Mouse (Mus musculus): ENCODE results near the gene Phf19. TPM values are rescaled to one million over a fixed set of nuclear protein-coding genes. Genes with fewer than 3 reads are reported as not detected.
A peak's percentile ranks its signal among the peaks of the same experiment; 100 is the strongest.

Gene Phf19
- 1 to 10 TPM; 2.2 to 2.4 TPM for total RNA-seq (2021)
- long read RNA-seq, experiment 1, partial matches to known transcripts, result 1 of 2 reads
- long read RNA-seq, experiment 1, other reads (novel, unspliced or antisense), result 1 of 2 reads
- long read RNA-seq, experiment 2, result 0 reads

DNA sequence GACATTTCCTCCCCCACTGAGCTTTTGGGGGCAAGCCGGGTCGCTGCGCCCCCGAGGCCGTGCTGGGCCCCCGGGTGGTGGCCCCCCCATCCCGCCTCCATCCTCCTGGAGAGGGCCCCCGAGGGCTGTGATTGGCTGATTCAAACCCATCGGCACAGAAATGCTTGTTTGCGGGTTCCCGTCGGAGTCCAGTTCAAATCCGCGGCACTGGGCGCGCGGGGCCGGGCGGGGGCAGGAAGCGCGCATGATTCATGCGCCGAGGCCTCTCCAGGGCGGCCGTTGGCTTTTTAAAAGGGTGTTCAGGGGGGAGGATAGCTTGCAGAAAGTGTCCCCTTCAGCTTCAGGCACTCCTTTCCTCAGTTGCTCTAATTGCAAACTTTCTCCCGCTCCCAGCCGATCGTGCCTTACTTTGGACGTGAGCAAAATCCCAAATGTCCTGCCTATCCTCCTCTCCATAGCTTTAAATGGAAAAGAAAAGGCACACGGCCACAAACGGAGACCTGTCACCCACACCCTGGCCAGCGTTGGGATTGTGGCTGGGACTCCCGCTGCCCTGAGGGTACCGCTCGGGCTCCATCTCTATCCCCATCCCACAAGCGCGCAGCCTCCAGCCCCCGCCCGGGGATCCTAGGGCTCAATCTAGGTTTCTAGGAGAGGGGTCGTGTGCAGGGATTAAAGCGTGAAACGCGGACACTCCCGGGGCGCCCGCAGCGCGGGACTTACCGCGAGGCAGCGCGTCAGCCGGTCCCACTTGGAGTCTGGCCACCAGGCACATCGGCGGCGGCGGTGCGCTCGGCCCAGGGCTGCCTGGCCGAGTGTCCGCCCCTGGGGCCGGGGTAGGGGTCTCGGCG, at the start of gene Phf19:
Gene Phf19 (minus strand): TSS at position 809 of the 851 bp plus-strand sequence.
- DNase-seq, result peak; percentile 69 to 79

DNA sequence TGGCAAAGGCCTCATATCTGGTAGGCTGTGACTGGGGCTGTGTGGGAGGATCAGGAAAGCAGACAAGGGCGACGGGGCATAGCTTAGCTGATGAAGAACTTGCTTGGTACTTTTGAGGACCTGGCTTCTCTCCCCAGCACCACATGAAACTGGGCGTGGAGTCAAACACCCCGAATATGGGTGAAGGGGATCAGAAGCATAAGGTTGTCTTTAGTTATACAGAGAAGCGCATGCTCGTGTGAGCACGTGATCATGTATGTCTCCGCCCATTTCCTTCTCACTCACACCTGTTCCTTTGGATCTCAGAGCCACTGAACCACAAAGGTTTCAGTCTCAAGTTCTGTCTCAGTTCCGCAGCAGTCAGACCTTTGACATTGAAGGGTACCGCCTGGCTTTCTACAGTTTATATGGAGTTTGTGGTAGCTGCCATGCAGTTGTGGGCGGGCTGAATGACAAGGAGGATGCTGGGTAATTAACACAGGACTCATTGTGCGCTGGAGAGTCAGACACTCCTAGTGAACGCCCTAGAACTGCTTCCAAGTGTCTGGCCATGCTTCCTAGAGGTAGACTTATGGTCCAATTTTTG, 49.6 kb upstream of the Phf19 start:
- no peak for DNase-seq

DNA sequence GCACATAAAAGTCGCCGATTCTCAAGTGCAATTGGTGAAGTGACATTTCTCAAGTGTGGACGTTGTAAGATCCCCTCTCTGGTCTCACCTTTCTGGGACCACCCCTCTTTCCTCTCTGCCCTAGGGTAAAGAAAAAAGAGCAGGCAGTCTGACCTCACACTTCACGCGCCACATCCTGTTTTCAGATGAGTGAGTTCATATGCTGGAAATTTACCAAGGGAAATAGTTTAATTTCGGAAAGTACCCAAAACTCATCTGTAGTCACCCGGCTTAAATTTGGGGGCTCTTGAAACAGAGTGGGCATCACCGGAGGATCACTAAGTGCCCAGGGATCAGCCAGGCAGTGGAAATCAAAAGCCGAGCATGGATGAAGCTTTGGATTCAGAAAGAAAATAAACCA, 49.1 kb upstream of the Phf19 start:
- no peak for DNase-seq

DNA sequence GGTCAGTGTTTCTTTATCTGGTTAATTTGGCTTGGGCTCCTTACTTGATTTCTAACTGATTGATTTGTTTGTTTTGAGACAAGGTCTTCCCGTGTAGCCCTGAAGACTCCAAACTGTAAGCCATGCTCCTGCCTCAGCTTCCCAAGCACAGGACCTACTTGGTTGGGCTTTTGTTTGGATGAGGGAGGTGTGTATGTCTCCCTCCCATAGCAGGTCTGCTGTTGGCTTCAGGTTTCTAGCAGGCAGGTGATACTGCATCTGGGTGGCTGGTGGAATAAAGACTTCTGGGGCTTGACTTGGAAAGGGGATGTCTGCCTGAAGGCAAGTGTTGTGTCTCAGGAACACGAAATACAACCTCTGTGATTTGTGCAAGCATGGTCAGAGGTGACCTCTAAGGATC, 48.4 kb upstream of the Phf19 start:
- no peak for DNase-seq

DNA sequence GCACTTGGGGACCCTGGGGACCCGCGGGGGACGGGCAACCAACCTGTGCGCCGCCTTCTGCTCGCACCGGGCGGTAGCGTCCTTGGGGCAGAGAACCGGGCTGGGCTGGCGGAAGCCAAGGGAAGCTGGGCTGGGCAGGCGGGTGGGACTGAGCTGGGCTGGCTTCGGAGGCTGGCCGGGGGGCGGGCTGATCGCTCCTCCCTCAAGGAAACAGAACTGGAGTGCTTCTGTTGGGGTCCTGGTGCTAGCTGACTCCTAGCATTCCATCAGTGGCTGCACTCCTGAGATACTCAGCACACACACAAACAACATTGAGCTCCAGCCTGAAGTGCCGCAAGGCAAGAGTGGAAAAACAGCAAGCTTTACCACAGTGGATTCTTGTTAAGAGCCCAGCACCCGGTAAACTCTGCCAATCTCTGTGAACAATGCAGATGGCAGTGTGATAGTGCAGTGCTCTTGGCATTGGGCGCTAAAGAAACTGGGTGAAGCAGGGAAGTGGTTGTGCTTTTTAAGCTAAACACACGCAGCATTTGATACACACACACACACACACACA, 47.7 kb upstream of the Phf19 start, which contains the start of gene Traf1:
Gene Traf1 (minus strand): TSS at position 292 of the 556 bp plus-strand sequence.
- DNase-seq, result peak; percentile 73 to 80

DNA sequence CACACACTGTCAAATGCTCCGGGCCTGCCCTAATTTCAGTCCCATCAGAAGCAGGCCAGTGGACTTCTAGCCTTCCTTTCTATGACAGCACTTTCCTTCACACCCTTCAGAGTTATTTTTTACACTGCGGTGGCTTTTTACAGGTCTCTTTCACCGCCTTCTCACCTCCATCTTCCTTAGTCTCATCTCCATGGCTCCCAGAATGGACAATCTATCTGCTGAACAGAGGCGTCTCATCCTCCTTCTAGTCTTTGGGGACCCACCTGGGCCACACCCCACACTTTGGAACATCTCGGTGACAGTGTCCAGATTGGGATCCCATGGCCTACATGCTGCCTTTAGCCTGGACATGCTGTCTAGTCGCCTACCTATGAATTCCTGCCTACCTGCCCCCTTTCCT, 47.1 kb upstream of the Phf19 start:
- DNase-seq, result no peak

DNA sequence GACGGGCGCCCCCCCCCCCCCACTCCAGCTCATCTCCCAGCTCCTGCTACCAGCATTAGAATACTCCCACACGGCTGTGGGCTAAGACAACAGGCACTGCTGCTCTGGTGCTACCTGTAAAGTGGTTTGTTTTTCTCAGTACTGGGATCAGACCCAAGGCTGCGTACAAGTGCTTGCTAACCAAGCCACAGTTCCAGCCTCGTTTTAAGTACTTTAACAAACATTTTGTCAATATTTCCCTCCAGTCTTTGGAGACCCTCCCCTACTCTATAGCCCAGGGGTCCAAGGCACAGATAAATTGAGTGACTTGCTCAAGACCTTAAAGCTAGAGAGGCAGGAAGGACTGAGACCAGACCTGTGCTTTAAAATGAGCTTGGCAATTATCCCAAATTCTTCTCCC, 46.6 kb upstream of the Phf19 start:
- DNase-seq, result no peak

DNA sequence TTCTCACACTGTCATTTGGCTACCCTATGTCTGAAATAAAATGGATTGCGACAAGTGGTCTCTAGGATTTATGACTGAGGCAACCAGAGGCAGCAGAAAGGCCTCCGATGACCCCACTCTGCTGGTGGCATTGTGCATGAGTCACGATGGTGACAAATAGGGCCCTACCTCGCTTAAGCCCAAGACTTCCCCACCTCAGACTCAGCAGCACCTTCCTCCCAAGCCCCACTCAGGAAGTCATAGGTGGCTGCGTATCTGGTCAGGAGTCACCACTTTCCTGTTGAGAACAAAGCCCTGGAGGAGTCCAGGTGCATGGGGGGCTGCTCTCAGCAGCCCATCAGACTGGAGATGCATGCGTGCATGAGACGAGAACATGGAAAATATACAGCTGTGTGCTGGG, 44.8 kb upstream of the Phf19 start:
- no peak for DNase-seq

DNA sequence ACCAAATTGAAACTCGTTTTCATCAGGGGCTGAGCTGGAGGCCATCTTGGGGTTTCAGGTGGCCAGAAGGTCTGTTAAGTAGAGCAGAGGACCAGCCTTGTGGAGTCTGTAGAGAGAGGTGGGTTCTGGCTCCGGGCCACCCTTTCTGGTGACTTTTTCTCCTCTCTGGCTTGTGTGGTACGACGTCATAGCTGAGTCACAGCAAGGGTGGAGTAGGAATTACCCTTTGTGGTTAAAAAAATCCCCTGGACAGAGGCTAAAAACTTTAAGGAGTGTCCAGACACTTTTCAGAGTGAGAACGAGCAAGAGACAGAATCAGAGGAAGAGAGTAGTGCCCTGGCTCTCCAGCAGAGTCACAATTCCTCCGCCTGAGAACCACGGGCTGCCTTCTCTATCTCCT, 44.2 kb upstream of the Phf19 start:
- DNase-seq, result no peak

DNA sequence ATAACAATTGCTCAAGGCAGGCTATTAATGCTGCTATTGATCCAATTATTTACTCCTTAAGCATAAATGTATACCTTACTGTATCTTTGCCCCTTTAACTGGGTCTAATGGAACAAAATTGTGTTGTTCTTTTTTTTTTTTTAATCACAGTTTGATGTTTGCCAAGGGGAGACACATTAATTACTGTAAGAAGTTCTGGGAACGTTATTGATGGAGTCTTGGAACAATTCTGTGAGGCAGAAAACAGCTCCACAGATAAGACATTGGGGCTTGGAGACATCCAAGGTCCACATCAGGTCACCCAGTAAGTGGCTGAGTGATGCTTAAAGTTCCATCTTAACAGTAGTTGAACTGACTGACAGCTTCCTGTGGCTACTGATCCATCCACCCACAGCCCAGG, 43.6 kb upstream of the Phf19 start:
- no peak for DNase-seq

DNA sequence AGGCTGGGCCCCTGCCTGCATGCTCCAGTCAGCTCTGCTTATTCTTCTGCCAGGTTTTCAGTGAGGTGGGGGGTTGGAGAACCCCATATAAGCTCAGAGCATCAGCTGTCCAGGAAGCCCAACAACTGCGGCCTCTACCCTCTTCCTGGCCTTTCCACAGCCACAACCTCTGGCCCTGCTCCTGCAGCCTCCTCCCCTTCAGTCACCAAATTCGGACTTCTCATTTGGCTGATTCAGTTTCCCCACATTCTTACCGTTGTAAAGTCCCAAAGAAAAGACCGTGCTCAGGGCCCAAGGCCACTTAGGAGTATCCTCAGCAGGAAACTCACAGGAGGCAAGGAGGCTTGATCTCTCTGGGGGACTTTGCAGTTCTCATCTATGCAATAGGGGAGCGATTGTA, 43.1 kb upstream of the Phf19 start:
- DNase-seq, result no peak

DNA sequence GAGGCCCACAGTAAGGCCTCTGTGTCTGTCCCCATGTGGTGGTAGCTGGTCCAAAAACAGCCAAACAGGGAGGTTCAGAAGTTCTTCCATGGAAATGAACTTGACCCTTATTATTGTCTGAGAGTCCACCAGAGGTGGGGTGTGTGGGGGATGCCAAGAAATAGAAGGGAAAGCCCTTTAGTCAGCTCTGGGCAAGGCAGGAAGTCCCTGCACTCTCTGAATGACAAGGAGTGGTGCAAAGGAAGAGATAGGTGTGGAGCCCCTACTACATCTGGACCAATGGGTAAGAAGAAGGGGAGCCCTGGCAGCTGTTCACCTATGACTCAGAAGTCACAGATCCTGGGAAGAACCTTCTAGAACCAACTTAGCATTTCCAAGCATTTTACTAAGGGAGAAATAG, 40.5 kb upstream of the Phf19 start:
- DNase-seq, result no peak

DNA sequence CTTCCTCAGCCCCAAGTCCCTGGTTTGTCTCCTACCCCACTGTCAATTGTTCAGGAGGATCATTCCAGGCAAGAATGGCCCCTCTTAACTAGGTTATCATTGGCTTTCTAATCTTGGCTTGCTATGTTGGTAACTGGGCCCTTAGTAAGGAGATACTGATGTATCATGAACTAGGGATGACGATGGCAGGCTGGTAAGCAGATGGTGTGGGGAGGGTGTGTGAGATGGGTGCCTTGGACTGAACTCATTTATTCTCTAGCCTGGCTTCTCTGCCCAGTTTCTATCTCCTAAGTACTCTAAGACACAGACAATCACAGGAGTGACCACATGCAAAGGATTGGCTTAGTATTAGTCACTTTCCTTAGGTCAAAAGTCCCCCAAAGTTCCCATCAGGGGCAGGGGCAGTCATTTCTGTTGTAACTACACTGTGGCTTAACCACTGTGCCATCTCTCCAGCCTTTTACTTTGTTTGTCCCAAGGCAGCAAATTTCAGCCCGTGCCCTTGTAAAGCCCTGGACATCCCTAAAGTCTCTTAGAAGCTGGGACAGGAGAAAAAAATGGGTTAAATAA, 39.8 kb upstream of the Phf19 start:
- DNase-seq, result no peak

DNA sequence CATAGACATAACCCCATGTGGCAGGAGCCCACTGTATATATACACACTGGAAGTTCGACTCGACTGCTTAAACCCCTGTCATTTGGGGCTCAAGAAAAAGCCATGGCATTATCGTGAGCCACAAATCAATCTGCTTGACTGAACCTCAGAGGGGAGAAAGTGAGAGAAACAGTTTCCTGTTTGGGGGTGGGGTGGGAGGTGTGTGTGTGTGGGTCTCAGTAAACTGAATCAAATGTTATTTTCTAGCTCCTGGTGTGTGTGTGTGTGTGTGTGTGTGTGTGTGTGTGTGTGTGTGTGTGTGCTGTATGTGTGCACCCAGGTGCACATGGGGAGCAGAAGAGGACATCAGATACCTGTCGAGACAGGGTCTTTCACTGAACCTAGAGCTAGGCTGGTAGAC, 39.2 kb upstream of the Phf19 start:
- DNase-seq, result no peak

DNA sequence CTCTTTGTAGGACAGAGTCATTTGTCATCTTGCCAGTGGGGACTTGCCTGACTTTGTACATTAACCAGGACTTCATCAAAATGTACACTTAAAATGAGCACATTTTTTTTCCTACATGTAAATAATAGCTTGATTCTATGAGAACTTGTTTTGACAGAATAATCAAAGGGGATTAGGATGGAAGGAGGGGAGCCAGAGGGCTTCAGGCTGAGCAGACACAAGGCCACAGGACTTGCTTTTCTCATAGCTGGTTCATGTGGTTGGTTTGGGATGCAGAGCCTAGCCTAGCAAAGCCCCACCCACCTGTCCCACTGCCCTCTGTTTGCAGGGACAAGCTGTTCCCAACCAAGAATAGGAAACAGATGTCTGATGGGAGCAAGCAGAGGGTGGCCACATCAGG, 37.6 kb upstream of the Phf19 start:
- no peak for DNase-seq

DNA sequence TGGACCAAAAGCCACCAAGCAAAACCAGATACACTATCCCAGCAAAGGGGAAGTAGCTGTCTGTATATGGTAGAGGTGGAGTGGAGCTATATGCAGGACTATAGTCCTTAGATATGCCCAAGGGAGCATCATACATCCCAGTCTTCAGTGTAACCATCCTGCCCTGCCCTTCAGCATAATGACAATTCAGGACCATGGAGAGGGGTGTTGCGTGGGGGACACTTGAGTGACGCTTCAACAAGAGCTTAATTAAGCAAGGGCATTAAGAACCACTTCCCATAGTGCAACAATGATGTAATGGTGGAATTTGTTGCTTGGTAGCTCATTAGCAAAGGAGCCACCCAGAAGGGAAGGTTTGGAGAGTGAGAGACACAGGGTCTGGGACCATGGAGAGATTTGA, 34.8 kb upstream of the Phf19 start:
- DNase-seq, result no peak

DNA sequence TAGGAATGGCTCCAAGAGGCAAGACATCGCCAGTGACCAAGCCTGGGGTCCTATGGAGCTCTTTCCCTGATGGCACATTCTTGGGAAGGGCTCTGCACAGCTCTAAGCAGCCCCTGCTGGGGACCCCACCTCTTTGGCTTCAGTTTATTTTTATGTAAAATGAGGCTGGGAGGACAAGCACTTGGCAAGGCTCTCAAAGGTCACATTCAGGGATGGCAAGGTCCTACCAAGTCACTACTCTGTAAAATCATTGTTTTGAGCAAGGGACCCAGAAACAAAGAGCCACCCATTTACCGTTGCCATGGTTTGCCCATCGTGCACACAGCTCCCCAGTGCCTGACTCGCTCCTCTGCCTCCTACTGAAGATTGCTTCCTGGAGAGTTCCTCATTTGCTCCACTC, 32.2 kb upstream of the Phf19 start:
- no peak for DNase-seq

DNA sequence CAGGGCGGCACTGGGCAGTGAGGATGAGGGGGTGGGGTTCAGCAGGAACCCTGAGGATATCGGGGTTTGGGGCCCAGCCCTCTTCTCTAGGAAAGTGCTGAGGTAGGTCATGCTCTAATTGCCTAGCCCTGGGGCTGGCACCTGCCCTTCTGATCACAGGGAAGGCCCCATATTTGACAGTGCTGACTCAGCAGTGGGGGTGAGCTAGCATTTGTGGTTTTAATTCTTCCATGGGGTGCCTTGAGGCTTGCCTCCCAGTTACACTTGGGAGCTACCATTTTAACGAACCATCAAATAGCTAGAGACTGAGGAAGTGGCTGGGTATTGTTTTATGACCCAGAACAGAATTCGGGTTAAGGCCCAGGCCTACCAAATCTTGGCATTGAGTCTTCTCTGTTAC, 31.8 kb upstream of the Phf19 start:
- DNase-seq, result no peak

DNA sequence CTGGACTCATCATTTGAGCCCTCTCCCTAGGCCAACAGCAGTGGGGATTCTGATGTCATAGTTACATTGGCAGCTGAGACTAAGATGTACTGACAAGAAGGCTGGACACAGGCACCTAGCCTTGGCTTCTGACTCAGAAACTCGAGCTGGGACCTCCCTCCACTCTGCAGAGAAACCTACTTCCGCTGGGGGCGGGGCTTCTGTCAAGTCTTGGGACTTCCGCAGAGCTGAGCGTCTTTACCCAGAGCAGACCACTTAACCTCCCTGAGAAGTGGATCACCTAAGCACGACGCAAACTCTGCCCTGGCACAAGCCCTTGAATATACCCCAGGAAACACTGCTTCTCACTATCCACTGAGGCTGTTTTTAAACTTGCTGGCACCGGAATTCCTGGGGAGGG, 30.9 kb upstream of the Phf19 start:
- peak; percentile 66 to 77 for DNase-seq

DNA sequence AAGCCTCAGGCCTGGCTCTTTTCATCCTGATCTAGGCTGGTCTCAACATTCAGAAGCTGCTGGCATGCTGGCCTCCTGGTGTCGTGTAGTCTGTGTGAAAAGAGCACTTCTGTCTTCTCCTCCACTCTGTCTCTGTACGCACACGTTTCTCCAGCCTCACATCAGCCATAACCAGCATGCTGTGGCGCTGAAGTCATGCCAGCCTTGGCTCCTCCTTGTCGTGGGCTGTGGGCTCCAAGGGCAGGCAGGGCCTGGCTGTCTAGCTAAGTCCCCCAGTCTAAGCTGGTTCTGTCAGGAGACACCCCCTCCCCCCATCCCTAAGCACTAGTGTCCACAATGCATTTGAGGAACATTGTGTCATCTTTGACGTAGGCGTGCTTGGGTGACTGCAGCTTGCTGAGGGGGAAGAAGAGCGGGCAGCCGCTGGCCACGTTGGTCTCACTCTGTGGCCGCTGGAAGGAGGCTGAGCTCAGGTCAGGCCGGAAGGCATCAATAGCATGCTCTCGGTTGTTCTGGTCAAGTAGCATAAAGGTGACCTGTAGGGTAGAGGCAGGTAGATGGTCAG, 29.8 kb upstream of the Phf19 start:
- no peak for DNase-seq

DNA sequence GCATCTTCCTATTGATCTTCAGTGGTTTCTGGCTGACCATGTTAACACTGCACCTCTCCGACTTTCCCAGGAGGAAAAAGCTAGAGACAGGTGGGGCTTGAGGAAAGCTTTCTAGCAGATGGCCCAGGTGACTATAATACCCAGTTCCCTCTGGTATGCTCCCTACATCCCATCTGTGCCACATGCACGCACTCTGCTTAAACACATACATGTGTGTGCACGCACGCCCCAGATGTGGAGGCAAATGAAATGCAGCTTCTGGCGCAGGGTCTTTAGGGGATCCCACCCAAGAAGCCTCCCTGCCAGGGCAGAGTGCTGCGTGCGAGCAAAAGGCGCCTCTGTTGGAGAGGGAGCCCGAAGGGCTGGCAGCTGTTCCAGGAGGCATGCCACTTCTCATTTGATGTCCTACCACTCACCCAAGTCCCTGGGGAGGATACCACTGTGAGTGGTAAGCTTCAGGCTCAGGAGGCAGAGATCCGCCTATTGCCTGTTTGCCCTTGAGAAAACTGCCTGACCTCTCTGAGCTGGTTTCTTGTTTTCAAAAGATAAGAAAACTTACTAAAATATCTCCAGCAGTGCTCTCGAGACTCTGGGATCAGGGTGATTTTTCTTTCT, 27.3 kb upstream of the Phf19 start:
- no peak for DNase-seq

DNA sequence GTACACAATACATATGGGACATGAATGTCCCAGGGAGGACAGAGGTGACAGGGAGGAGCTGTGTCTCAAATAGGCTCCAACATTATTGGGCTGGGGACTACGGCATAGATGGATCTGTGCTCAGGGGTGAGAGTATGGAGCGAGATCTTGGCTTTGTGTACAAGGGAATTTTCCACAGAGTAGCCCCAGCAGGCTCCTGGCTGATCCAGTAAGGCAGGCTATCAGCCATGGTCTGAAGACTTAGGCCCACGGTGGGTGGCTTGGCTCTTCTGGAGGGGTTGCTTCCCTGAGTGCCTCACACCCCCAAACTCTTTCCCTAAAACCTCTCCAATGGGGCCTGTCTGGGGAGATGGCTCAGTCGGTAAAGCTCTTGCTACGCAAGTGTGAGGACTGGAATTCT, 26.4 kb upstream of the Phf19 start:
- DNase-seq, result no peak

Data from adrenal gland, postnatal 36 days (tissue).